Mouse (Mus musculus) ES-E14 (cell line): ENCODE results near the gene Lmcd1. TPM values are rescaled to one million over a fixed set of nuclear protein-coding genes. Genes with fewer than 3 reads are reported as not detected.

Experiments used
- DNase-seq: peaks from one replicate; pipeline ENCODE4 v3.0.0-alpha.2; 2013; ENCODE audit warnings: low read depth, low spot score
- H3K27ac ChIP-seq: 2 replicates; pipeline ENCODE4 v1.5.1; 2012; ENCODE audit warnings: low read depth, mild to moderate bottlenecking, low read length, moderate library complexity, mixed read lengths; ENCODE audit not compliant: poor library complexity, insufficient read depth, severe bottlenecking
- H3K36me3 ChIP-seq: 2 replicates; pipeline ENCODE4 v1.6.1; 2012; ENCODE audit warnings: mild to moderate bottlenecking, low read length, moderate library complexity, mixed read lengths; ENCODE audit not compliant: control insufficient read depth, poor library complexity, insufficient read depth, severe bottlenecking
- H3K4me1 ChIP-seq, 2 experiments: fragments of 150-350 bp in 1 of 2; sonication (generic) in 1 of 2; 2 replicates each; pipeline ENCODE4 v1.6.1; 2012; ENCODE audit warnings: low read length in 2 of 2, mild to moderate bottlenecking in 1 of 2, mixed read lengths in 1 of 2; ENCODE audit not compliant: control insufficient read depth in 2 of 2, insufficient read depth in 2 of 2, poor library complexity in 1 of 2
- H3K4me3 ChIP-seq, 2 experiments: fragments of 150-350 bp in 1 of 2; sonication (generic) in 1 of 2; 2 replicates each; pipeline ENCODE4 v1.5.1; 2012; ENCODE audit warnings: low read length in 2 of 2, low read depth in 1 of 2, mild to moderate bottlenecking in 1 of 2, mixed read lengths in 1 of 2; ENCODE audit not compliant: insufficient read depth in 1 of 2, poor library complexity in 1 of 2, severe bottlenecking in 1 of 2
- H3K9ac ChIP-seq: 2 replicates; pipeline ENCODE4 v1.6.1; 2012; ENCODE audit warnings: low read depth, mild to moderate bottlenecking, low read length, mixed read lengths; ENCODE audit not compliant: poor library complexity, insufficient read depth, severe bottlenecking
- H3K9me3 ChIP-seq: fragments of 150-350 bp; sonication (generic); 2 replicates; pipeline ENCODE4 v1.6.1; 2012; ENCODE audit warnings: low read depth, mild to moderate bottlenecking, low read length; ENCODE audit not compliant: control insufficient read depth, insufficient read depth
- CHD2 ChIP-seq: IDR thresholded peaks from 2 replicates; pipeline ENCODE4 v1.6.1; 2014; ENCODE audit warnings: mild to moderate bottlenecking, low read depth, low read length, inconsistent platforms
- HCFC1 ChIP-seq: IDR thresholded peaks from 2 replicates; pipeline ENCODE4 v1.6.1; 2012; ENCODE audit warnings: low read length, inconsistent platforms, borderline replicate concordance; ENCODE audit not compliant: insufficient read depth
- MAFK ChIP-seq: IDR thresholded peaks from 2 replicates; pipeline ENCODE4 v1.6.1; 2014; ENCODE audit warnings: mild to moderate bottlenecking, low read depth, low read length, inconsistent platforms; ENCODE audit not compliant: insufficient read depth
- ZC3H11A ChIP-seq: IDR thresholded peaks from 2 replicates; pipeline ENCODE4 v1.6.1; 2012; ENCODE audit warnings: low read depth, mild to moderate bottlenecking, inconsistent platforms, low read length, borderline replicate concordance
- ZNF384 ChIP-seq: IDR thresholded peaks from 2 replicates; pipeline ENCODE4 v1.6.1; 2012; ENCODE audit warnings: low read depth, low read length, inconsistent platforms
- in situ Hi-C, 2 experiments: fragments of 600-800 bp; cut with MboI; formaldehyde crosslinking; loops; one replicate each; pipeline ENCODE4 v1.15.1; 2025; ENCODE audit warnings: low sequenced_read_pairs in 2 of 2, inconsistent platforms in 1 of 2; ENCODE audit not compliant: unreplicated experiment in 2 of 2
- total RNA-seq: library from RNA; depleted of rRNA; stranded (reverse); fragments of 300-350 nt; gene quantifications from 2 replicates; pipeline ENCODE4 v1.2.3, GENCODE M21; 2012

Gene Lmcd1
- total RNA-seq, 1 experiment: 0.18 TPM

- Histone ChIP-seq H3K27ac (no peak overlapping the region), H3K9me3 (no peaks in the 10 kb centered on the region), H3K4me3 (no peak overlapping the region), H3K36me3 (no peaks in the 10 kb centered on the region), H3K9ac (no peak overlapping the region), H3K4me1 (no peaks in the 10 kb centered on the region)
- in situ Hi-C loops: no loop called here
- TF ChIP-seq CHD2: no peak
- TF ChIP-seq MAFK: no peak
- no peak for TF ChIP-seq ZC3H11A
- TF ChIP-seq ZNF384: no peak
- TF ChIP-seq HCFC1: no peak
- no peak for DNase-seq
Observed at GRCm38 (mm10) chr6:112274261-112275055, 900 bp downstream of the Lmcd1 start.

GRCm38 (mm10) chr6:112275731-112276245 is 2.2 kb downstream of the Lmcd1 start:
- TF ChIP-seq HCFC1: no peak

GRCm38 (mm10) chr6:112278805-112279204 is 5.2 kb downstream of the Lmcd1 start:
- TF ChIP-seq MAFK (no peak), ZC3H11A (no peak), HCFC1 (no peak), CHD2 (no peak)

More at GRCm38 (mm10) chr6:112275731-112276245, 2.2 kb downstream of the Lmcd1 start:
- no peak overlapping the region for H3K27ac ChIP-seq
- H3K9me3 ChIP-seq: no peaks in the 10 kb centered on the region
- DNase-seq: no peak
- H3K9ac ChIP-seq: no peak overlapping the region
- in situ Hi-C loops: no loop called here
- no peaks in the 10 kb centered on the region for H3K36me3 ChIP-seq
- no peak overlapping the region for H3K4me3 ChIP-seq
- no peaks in the 10 kb centered on the region for H3K4me1 ChIP-seq

GRCm38 (mm10) chr6:112280161-112280560 is 6.6 kb downstream of the Lmcd1 start:
- DNase-seq: no peak
- no peak overlapping the region for H3K4me3 ChIP-seq
- TF ChIP-seq CHD2 (no peak), ZC3H11A (no peak)
- no peak overlapping the region for H3K27ac ChIP-seq
- H3K4me1 ChIP-seq: peaks cover 0 to 3% of the 10 kb centered on the region in 2 experiments; a peak in 1 of 4 replicates
- H3K9ac ChIP-seq: no peak overlapping the region
- in situ Hi-C loops: no loop called here
- no peaks in the 10 kb centered on the region for H3K36me3 ChIP-seq
- no peaks in the 10 kb centered on the region for H3K9me3 ChIP-seq

More at GRCm38 (mm10) chr6:112278805-112279204, 5.2 kb downstream of the Lmcd1 start:
- Histone ChIP-seq H3K4me3 (no peak overlapping the region), H3K9ac (no peak overlapping the region), H3K27ac (no peak overlapping the region), H3K9me3 (no peaks in the 10 kb centered on the region), H3K36me3 (no peaks in the 10 kb centered on the region), H3K4me1 (no peaks in the 10 kb centered on the region)
- DNase-seq: no peak
- in situ Hi-C loops: no loop called here

GRCm38 (mm10) chr6:112280945-112281344 is 7.4 kb downstream of the Lmcd1 start:
- in situ Hi-C loops: no loop called here

More at GRCm38 (mm10) chr6:112280945-112281344, 7.4 kb downstream of the Lmcd1 start:
- no peak overlapping the region for H3K9ac ChIP-seq
- peaks cover 0 to 3% of the 10 kb centered on the region in 2 experiments; a peak in 1 of 4 replicates for H3K4me1 ChIP-seq
- H3K27ac ChIP-seq: no peak overlapping the region
- no peaks in the 10 kb centered on the region for H3K36me3 ChIP-seq
- H3K4me3 ChIP-seq: no peak overlapping the region
- no peak for TF ChIP-seq CHD2
- no peak for TF ChIP-seq HCFC1
- TF ChIP-seq MAFK: no peak
- no peak for TF ChIP-seq ZNF384
- no peak for TF ChIP-seq ZC3H11A
- no peak for DNase-seq
- no peaks in the 10 kb centered on the region for H3K9me3 ChIP-seq
